Mouse (Mus musculus) stomach, postnatal 0 days (tissue): ENCODE data around the gene Man2a2.

Experiments used
- CTCF ChIP-seq: IDR thresholded peaks from 2 replicates; pipeline ENCODE4 v1.5.1; 2016; ENCODE audit warnings: antibody characterized with exemption, low read depth, mild to moderate bottlenecking, moderate library complexity
- EP300 ChIP-seq: optimal IDR thresholded peaks from 2 replicates; pipeline ENCODE3; 2016; ENCODE audit warnings: antibody characterized with exemption

DNA sequence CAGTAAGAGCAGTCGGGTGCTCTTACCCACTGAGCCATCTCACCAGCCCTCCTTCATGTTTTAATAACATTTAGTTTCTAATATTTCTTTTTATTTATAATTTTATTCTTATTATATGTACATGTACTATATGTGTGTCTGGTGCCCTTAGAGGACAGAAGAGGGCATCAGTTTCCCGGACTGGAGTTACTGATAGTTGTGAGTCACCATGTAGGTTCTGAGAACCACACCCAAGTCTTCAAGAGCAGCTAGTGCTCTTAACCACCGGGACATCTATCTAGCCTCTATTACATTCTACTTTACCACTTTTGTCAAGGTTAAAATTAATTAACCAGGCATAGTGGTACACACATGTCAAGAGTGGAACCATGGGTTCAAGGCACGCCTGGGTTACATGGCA is 23.4 kb upstream of the Man2a2 start:
- no peak for TF ChIP-seq EP300
- TF ChIP-seq CTCF = peak; percentile 40
